Mouse (Mus musculus): ENCODE data around the gene Gpr31b. TPM values are rescaled to one million over a fixed set of nuclear protein-coding genes. Genes with fewer than 3 reads are reported as not detected.
"Not testable (repeated sequence)": the region's sequence is repeated elsewhere in the genome, so short reads cannot be mapped to it uniquely, and the experiment has no call there.

Gpr31b gene
- polyA plus RNA-seq, 1 experiment from 2014 or later = not detected

- H3K4me1 ChIP-seq (ENCODE audit: insufficient read depth, low read depth, low read length) = peaks cover 9% of the 10 kb centered on the region; the same call in 1 of the 2 replicates
- no peaks in the 10 kb centered on the region for H3K27me3 ChIP-seq (replicated peaks; ENCODE audit: insufficient read depth, low read length)
- WGBS = 54% methylated on average over 5 of the region's 5 CpGs
- H3K27ac ChIP-seq (ENCODE audit: low read length) = peak overlapping the region; percentile 64
- peak overlapping the region; percentile 43; the same call in 1 of the 2 replicates for H3K9ac ChIP-seq (replicated peaks; ENCODE audit: low read depth)
- H3K9me3 ChIP-seq (ENCODE audit: low read length) = no peaks in the 10 kb centered on the region
- DNase-seq (ENCODE audit: low spot score) (no peak), ATAC-seq (no peak)
- H3K36me3 ChIP-seq (ENCODE audit: insufficient read depth, low read length) = no peaks in the 10 kb centered on the region
- no peak for TF ChIP-seq CTCF (IDR thresholded peaks at IDR 0.05)
- H3K4me2 ChIP-seq (replicated peaks; ENCODE audit: low read depth, low read length) = peak overlapping the region; percentile 85
- peak overlapping the region; percentile 89 for H3K4me3 ChIP-seq (ENCODE audit: low read depth, low read length)
Measured at GRCm38 (mm10) chr17:13006984-13007383, 45.1 kb downstream of the Gpr31b start.

GRCm38 (mm10) chr17:13006546-13006945 is 45.5 kb downstream of the Gpr31b start, which contains the start of gene Sod2:
TSS of gene Sod2 (plus strand) at chr17:13006846.
- H3K4me2 ChIP-seq (replicated peaks; ENCODE audit: low read depth, low read length) = peak within 1 kb of the TSS; percentile 85
- not testable (repeated sequence) for H3K27me3 ChIP-seq (replicated peaks; ENCODE audit: insufficient read depth, low read length); H3K4me1 ChIP-seq (ENCODE audit: insufficient read depth, low read depth, low read length); ATAC-seq; H3K36me3 ChIP-seq (ENCODE audit: insufficient read depth, low read length); H3K9me3 ChIP-seq (ENCODE audit: low read length); DNase-seq (ENCODE audit: low spot score)
- WGBS = 86% methylated on average over 2 of the region's 2 CpGs
- peak within 1 kb of the TSS; percentile 95 for H3K27ac ChIP-seq (ENCODE audit: low read length)
- peak within 1 kb of the TSS; percentile 89 for H3K4me3 ChIP-seq (ENCODE audit: low read depth, low read length)
- peak within 1 kb of the TSS; percentile 43; the same call in 1 of the 2 replicates for H3K9ac ChIP-seq (replicated peaks; ENCODE audit: low read depth)

GRCm38 (mm10) chr17:13004436-13004835 is 47.7 kb downstream of the Gpr31b start:
- H3K36me3 ChIP-seq (ENCODE audit: insufficient read depth, low read length); H3K4me3 ChIP-seq (ENCODE audit: low read depth, low read length); H3K4me1 ChIP-seq (ENCODE audit: insufficient read depth, low read depth, low read length); H3K27ac ChIP-seq (ENCODE audit: low read length); H3K9me3 ChIP-seq (ENCODE audit: low read length); ATAC-seq; H3K27me3 ChIP-seq (replicated peaks; ENCODE audit: insufficient read depth, low read length); H3K4me2 ChIP-seq (replicated peaks; ENCODE audit: low read depth, low read length); DNase-seq (ENCODE audit: low spot score); H3K9ac ChIP-seq (replicated peaks; ENCODE audit: low read depth): not testable (repeated sequence)
- 55% methylated on average over 2 of the region's 2 CpGs for WGBS

- not testable (repeated sequence) for H3K9me3 ChIP-seq (ENCODE audit: low read length); H3K27ac ChIP-seq (ENCODE audit: low read length); H3K36me3 ChIP-seq (ENCODE audit: insufficient read depth, low read length); DNase-seq (ENCODE audit: low spot score); H3K4me2 ChIP-seq (replicated peaks; ENCODE audit: low read depth, low read length); H3K4me1 ChIP-seq (ENCODE audit: insufficient read depth, low read depth, low read length); ATAC-seq; H3K27me3 ChIP-seq (replicated peaks; ENCODE audit: insufficient read depth, low read length); H3K9ac ChIP-seq (replicated peaks; ENCODE audit: low read depth); H3K4me3 ChIP-seq (ENCODE audit: low read depth, low read length)
- peak; percentile 23; the same call in 1 of the 2 replicates for TF ChIP-seq CTCF (IDR thresholded peaks at IDR 0.05)
- 95% methylated on average over 5 of the region's 5 CpGs for WGBS
Measured at GRCm38 (mm10) chr17:13002243-13002642, 49.9 kb downstream of the Gpr31b start.

Other genes with a start within 250 kb of the Gpr31b start
- gene Mas1, start 184.2 kb downstream of the Gpr31b start, polyA plus RNA-seq (2015; fragmentation: Nextera tagmentation; extraction: Ambion mirVana) = 0.14 and 0.54 TPM in 2 replicates
- gene Mrgprh, start 176.3 kb downstream of the Gpr31b start, polyA plus RNA-seq (2015; fragmentation: Nextera tagmentation; extraction: Ambion mirVana) = not detected in 2 replicates
- 0.51 and 0.75 TPM in 2 replicates for gene Pnldc1, start 142.1 kb downstream of the Gpr31b start, polyA plus RNA-seq (2015; fragmentation: Nextera tagmentation; extraction: Ambion mirVana)
- gene Tcp1, start 136.6 kb downstream of the Gpr31b start, polyA plus RNA-seq (2015; fragmentation: Nextera tagmentation; extraction: Ambion mirVana) = 155 and 174 TPM in 2 replicates
- 70.2 and 72.9 TPM in 2 replicates for gene Mrpl18, start 136.0 kb downstream of the Gpr31b start, polyA plus RNA-seq (2015; fragmentation: Nextera tagmentation; extraction: Ambion mirVana)
- gene Acat3, start 111.7 kb downstream of the Gpr31b start, polyA plus RNA-seq (2015; fragmentation: Nextera tagmentation; extraction: Ambion mirVana) = 0.21 and 0.39 TPM in 2 replicates
- gene Acat2, start 91.5 kb downstream of the Gpr31b start, polyA plus RNA-seq (2015; fragmentation: Nextera tagmentation; extraction: Ambion mirVana) = 42.8 and 46.0 TPM in 2 replicates
- 127 and 131 TPM in 2 replicates for gene Wtap, start 58.1 kb downstream of the Gpr31b start, polyA plus RNA-seq (2015; fragmentation: Nextera tagmentation; extraction: Ambion mirVana)
- 195 and 289 TPM in 2 replicates for gene Sod2, start 45.5 kb downstream of the Gpr31b start, polyA plus RNA-seq (2015; fragmentation: Nextera tagmentation; extraction: Ambion mirVana)
- 0.18 and 0.23 TPM in 2 replicates for gene Tcp10b, start 8.8 kb upstream of the Gpr31b start, polyA plus RNA-seq (2015; fragmentation: Nextera tagmentation; extraction: Ambion mirVana)
- gene Unc93a, start 79.5 kb upstream of the Gpr31b start, polyA plus RNA-seq (2015; fragmentation: Nextera tagmentation; extraction: Ambion mirVana) = not detected in 2 replicates
- not detected in 2 replicates for gene Smok2a, start 168.9 kb upstream of the Gpr31b start, polyA plus RNA-seq (2015; fragmentation: Nextera tagmentation; extraction: Ambion mirVana)
- not detected in 2 replicates for gene Smok2b, start 178.0 kb upstream of the Gpr31b start, polyA plus RNA-seq (2015; fragmentation: Nextera tagmentation; extraction: Ambion mirVana)